In the genomic region with DNA sequence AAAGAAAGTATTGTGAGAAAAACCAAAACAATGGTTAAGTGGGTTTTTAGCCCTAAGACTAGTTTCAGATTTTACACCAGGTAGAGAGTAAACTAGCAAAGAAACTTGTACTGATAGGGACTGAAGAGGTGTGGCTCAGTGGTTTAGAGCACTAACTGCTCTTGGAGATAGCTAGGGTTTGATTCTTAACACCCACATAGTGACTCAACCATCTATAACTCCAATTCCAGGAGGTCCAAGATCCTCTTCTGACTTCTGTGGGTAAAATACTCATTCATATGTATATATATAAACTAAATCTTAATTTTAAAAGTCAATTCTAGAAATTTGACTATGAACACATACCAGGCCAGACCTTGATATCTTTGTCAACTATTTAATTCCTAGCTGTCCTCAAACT, we compare ENCODE assay signal across 23 mouse cellular contexts. TPM values are rescaled to one million over a fixed set of nuclear protein-coding genes. Genes with fewer than 3 reads are reported as not detected.
A peak's percentile ranks its signal among the peaks of the same experiment; 100 is the strongest.
DNase-seq lines count a peak whose midpoint lies in the region; ATAC-seq and TF ChIP-seq lines count a peak whose summit lies in the region.
"Had no signal": no experiment of that assay in that cellular context is flagged by ENCODE, and none has a peak within 500 bp of the region (broad histone marks: within the 10 kb centered on the region; RNA-seq: fewer than 3 reads in every experiment).

No protein-coding gene starts in this region.

- DNase-seq in liver, postnatal 0 days = no peak
- DNase-seq in gastrocnemius, postnatal 14 days = no peak
- DNase-seq in urinary bladder, postnatal 14 days (ENCODE audit: low spot score) = no peak
- DNase-seq: adrenal gland, adult 2 months; adrenal gland, postnatal 14 days; B cell, adult 2 months; cerebellum, adult 18-20 months; cerebellum, adult 9-10 months; cerebellum, postnatal 14 days; forebrain, postnatal 0 days; gastrocnemius, adult 2 months; gastrocnemius, postnatal 25 days had no signal

- ATAC-seq in liver, embryonic 12.5 days = peak; percentile 77
- ATAC-seq in liver, postnatal 0 days = no peak
- 0 out of 2 replicates have a peak, but pooled peaks have one; percentile 46 for ATAC-seq in erythroblast, adult 5-6 weeks (replicated peaks; ENCODE audit: low FRiP score, poor library complexity, severe bottlenecking)
- peak; percentile 73 for ATAC-seq in liver, embryonic 15.5 days (ENCODE audit: insufficient read depth)
- peak; percentile 67 for ATAC-seq in megakaryocyte-erythroid progenitor cell, adult 5-6 weeks (replicated peaks; ENCODE audit: low FRiP score, low TSS enrichment, poor library complexity, severe bottlenecking)
- ATAC-seq in granulocyte monocyte progenitor cell, adult 5-6 weeks (replicated peaks; ENCODE audit: poor library complexity, severe bottlenecking) = no peak
- ATAC-seq: forebrain, embryonic 14.5 days; forebrain, postnatal 0 days; hindbrain, embryonic 16.5 days had no signal

- H3K9ac ChIP-seq in liver, embryonic 12.5 days = no peak overlapping the region
- H3K9ac ChIP-seq in liver, postnatal 0 days (replicated peaks) = no peak overlapping the region
- H3K9ac ChIP-seq in liver, embryonic 15.5 days = no peak overlapping the region
- H3K9ac ChIP-seq: forebrain, postnatal 0 days; hindbrain, embryonic 13.5 days had no signal

- H3K36me3 ChIP-seq in liver, embryonic 12.5 days = peaks cover 78% of the 10 kb centered on the region
- H3K36me3 ChIP-seq in liver, postnatal 0 days (replicated peaks; ENCODE audit: insufficient read depth, low read length) = 0 out of 2 replicates have a peak, but pooled peaks cover 21% of the 10 kb centered on the region
- peaks cover 55% of the 10 kb centered on the region for H3K36me3 ChIP-seq in liver, embryonic 15.5 days (replicated peaks)

- intact Hi-C loops in gastrocnemius, postnatal 14 days (cut with DNase I; ENCODE audit: low total_unique reads) = loop anchor here (10.0 kb wide), 1 partner anchor 45 kb away; the partner anchor contains the start of gene Cdk8

- H3K4me2 ChIP-seq in liver, embryonic 12.5 days = no peak overlapping the region
- no peak overlapping the region for H3K4me2 ChIP-seq in liver, postnatal 0 days (ENCODE audit: low read depth, low read length)
- H3K4me2 ChIP-seq in liver, embryonic 15.5 days = no peak overlapping the region
- H3K4me2 ChIP-seq: heart, embryonic 11.5 days; hindbrain, embryonic 13.5 days had no signal

- TF ChIP-seq EP300 in liver, postnatal 0 days (IDR thresholded peaks at IDR 0.05; ENCODE audit: low read depth) = no peak

- no peaks in the 10 kb centered on the region for H3K9me3 ChIP-seq in liver, embryonic 12.5 days (replicated peaks)
- no peaks in the 10 kb centered on the region for H3K9me3 ChIP-seq in liver, postnatal 0 days (ENCODE audit: low read length)
- H3K9me3 ChIP-seq in liver, embryonic 15.5 days (replicated peaks) = no peaks in the 10 kb centered on the region
- H3K9me3 ChIP-seq: G1E; hindbrain, embryonic 13.5 days had no signal

- no peak overlapping the region for H3K4me3 ChIP-seq in liver, embryonic 12.5 days
- no peak overlapping the region for H3K4me3 ChIP-seq in liver, postnatal 0 days (ENCODE audit: low read depth, low read length)
- no peak overlapping the region for H3K4me3 ChIP-seq in liver, embryonic 15.5 days (replicated peaks)
- H3K4me3 ChIP-seq: gastrocnemius, adult 2 months; hindbrain, embryonic 13.5 days had no signal

- peaks cover 43% of the 10 kb centered on the region for H3K4me1 ChIP-seq in liver, embryonic 12.5 days
- H3K4me1 ChIP-seq in liver, postnatal 0 days (ENCODE audit: insufficient read depth) = peaks cover 5% of the 10 kb centered on the region; the same call in 1 of the 2 replicates
- H3K4me1 ChIP-seq in liver, embryonic 15.5 days (replicated peaks) = peaks cover 28% of the 10 kb centered on the region

- H3K27ac ChIP-seq in liver, embryonic 12.5 days = peak overlapping the region; percentile 73; the same call in 1 of the 2 replicates
- H3K27ac ChIP-seq in liver, postnatal 0 days (ENCODE audit: low read depth) = no peak overlapping the region
- H3K27ac ChIP-seq in liver, embryonic 15.5 days (replicated peaks) = peak overlapping the region; percentile 51; the same call in 1 of the 2 replicates
- H3K27ac ChIP-seq: gastrocnemius, adult 2 months; hindbrain, embryonic 13.5 days had no signal

- no peaks in the 10 kb centered on the region for H3K27me3 ChIP-seq in liver, embryonic 12.5 days (replicated peaks)
- no peaks in the 10 kb centered on the region for H3K27me3 ChIP-seq in liver, postnatal 0 days (ENCODE audit: insufficient read depth, low read length)
- H3K27me3 ChIP-seq in liver, embryonic 15.5 days = no peaks in the 10 kb centered on the region
- H3K27me3 ChIP-seq: CH12.LX; hindbrain, embryonic 13.5 days had no signal

- TF ChIP-seq CTCF in liver, postnatal 0 days (IDR thresholded peaks at IDR 0.05; ENCODE audit: low read depth) = no peak

RNA-seq across cellular contexts. Expression of gene Cdk8, which starts 49.0 kb away (rescaled TPM):
- polyA plus RNA-seq in liver, embryonic 12.5 days (2016; fragmentation: Nextera tagmentation; extraction: Ambion mirVana) = 30.7 and 32.5 TPM in 2 replicates
- polyA plus RNA-seq in liver, postnatal 0 days (2015; fragmentation: Nextera tagmentation; extraction: Ambion mirVana) = 11.4 and 12.0 TPM in 2 replicates
- total RNA-seq in erythroblast, adult 5-6 weeks (2015; ENCODE audit: low replicate concordance) = 39.6 and 51.6 TPM in 2 replicates
- total RNA-seq in erythroblast, adult 5-6 weeks (2017; ENCODE audit: low replicate concordance) = 50.6 and 66.1 TPM in 2 replicates
- 19.0 and 21.9 TPM in 2 replicates for polyA plus RNA-seq in liver, embryonic 15.5 days (2015; fragmentation: Nextera tagmentation; extraction: Ambion mirVana)
- 60.4 and 70.3 TPM in 2 replicates for total RNA-seq in megakaryocyte-erythroid progenitor cell, adult 5-6 weeks (2014; fragmentation: Nextera tagmentation)
- total RNA-seq in megakaryocyte-erythroid progenitor cell, adult 5-6 weeks (2017) = 51.7 and 60.3 TPM in 2 replicates
- total RNA-seq in granulocyte monocyte progenitor cell, adult 5-6 weeks (2014; fragmentation: Nextera tagmentation) = 36.1 and 56.1 TPM in 2 replicates
- 43.8 and 49.3 TPM in 2 replicates for total RNA-seq in granulocyte monocyte progenitor cell, adult 5-6 weeks (2017)
- total RNA-seq in gastrocnemius, postnatal 14 days (2021) = 10 to 100 TPM; 14.7 to 14.9 TPM

RNA-seq across cellular contexts. Expression of gene Rnf6, which starts 58.7 kb away (rescaled TPM):
- polyA plus RNA-seq in liver, embryonic 12.5 days (2016; fragmentation: Nextera tagmentation; extraction: Ambion mirVana) = 24.8 and 25.3 TPM in 2 replicates
- 21.4 and 21.9 TPM in 2 replicates for polyA plus RNA-seq in liver, postnatal 0 days (2015; fragmentation: Nextera tagmentation; extraction: Ambion mirVana)
- total RNA-seq in erythroblast, adult 5-6 weeks (2015; ENCODE audit: low replicate concordance) = 9.0 and 13.6 TPM in 2 replicates
- 25.9 and 26.5 TPM in 2 replicates for total RNA-seq in erythroblast, adult 5-6 weeks (2017; ENCODE audit: low replicate concordance)
- 25.2 and 26.2 TPM in 2 replicates for polyA plus RNA-seq in liver, embryonic 15.5 days (2015; fragmentation: Nextera tagmentation; extraction: Ambion mirVana)
- 14.0 and 15.1 TPM in 2 replicates for total RNA-seq in megakaryocyte-erythroid progenitor cell, adult 5-6 weeks (2014; fragmentation: Nextera tagmentation)
- total RNA-seq in megakaryocyte-erythroid progenitor cell, adult 5-6 weeks (2017) = 25.2 and 34.4 TPM in 2 replicates
- 23.8 and 24.0 TPM in 2 replicates for total RNA-seq in granulocyte monocyte progenitor cell, adult 5-6 weeks (2014; fragmentation: Nextera tagmentation)
- 34.7 and 38.5 TPM in 2 replicates for total RNA-seq in granulocyte monocyte progenitor cell, adult 5-6 weeks (2017)
- 10 to 100 TPM; 35.6 to 38.1 TPM for total RNA-seq in gastrocnemius, postnatal 14 days (2021)

Comparison
In these comparisons a context has a peak if more than half of its experiments do, and no peak if none do; other contexts are left out.
1. ATAC-seq: peak in liver, embryonic 12.5 days (single experiment), erythroblast, adult 5-6 weeks (single experiment), liver, embryonic 15.5 days (single experiment) and megakaryocyte-erythroid progenitor cell, adult 5-6 weeks (single experiment); none in liver, postnatal 0 days (single experiment) and granulocyte monocyte progenitor cell, adult 5-6 weeks (single experiment).